Mouse (Mus musculus) frontal cortex, postnatal 10 days (tissue): ENCODE data around the gene Lrch4.

ENCODE experiments used
- DNase-seq, 2 experiments: peaks; one replicate each; pipeline ENCODE4 v3.0.0; 2022; ENCODE audit warnings: low spot score in 2 of 2, mixed read lengths in 1 of 2

Gene Lrch4

GRCm38 (mm10) chr5:137649669-137650571 is 21.0 kb downstream of the Lrch4 start:
- no peak for DNase-seq

GRCm38 (mm10) chr5:137652474-137652873 is 23.6 kb downstream of the Lrch4 start:
- DNase-seq, result no peak

GRCm38 (mm10) chr5:137653366-137653765 is 24.4 kb downstream of the Lrch4 start:
- DNase-seq, result no peak

- DNase-seq, result no peak
These were observed 25.8 kb downstream of the Lrch4 start for GRCm38 (mm10) chr5:137654746-137655145.

- DNase-seq, result peak; percentile 55 to 66
These were observed 28.1 kb downstream of the Lrch4 start for GRCm38 (mm10) chr5:137656977-137657376.

- DNase-seq, result no peak
These were observed 31.3 kb downstream of the Lrch4 start for GRCm38 (mm10) chr5:137660064-137660688.

- no peak for DNase-seq
These were observed 34.1 kb downstream of the Lrch4 start for GRCm38 (mm10) chr5:137663057-137663456.

GRCm38 (mm10) chr5:137668971-137669370 is 40.0 kb downstream of the Lrch4 start:
- no peak for DNase-seq

- DNase-seq, result no peak
These were observed 41.3 kb downstream of the Lrch4 start for GRCm38 (mm10) chr5:137670240-137670639.

- DNase-seq, result no peak
These were observed 42.7 kb downstream of the Lrch4 start for GRCm38 (mm10) chr5:137671443-137672240.

- no peak for DNase-seq
These were observed 43.4 kb downstream of the Lrch4 start for GRCm38 (mm10) chr5:137672361-137672760.

- DNase-seq, result no peak
These were observed 44.1 kb downstream of the Lrch4 start for GRCm38 (mm10) chr5:137673015-137673414.

GRCm38 (mm10) chr5:137674786-137675185 is 45.9 kb downstream of the Lrch4 start:
- no peak for DNase-seq

- DNase-seq, result no peak
These were observed 48.9 kb downstream of the Lrch4 start for GRCm38 (mm10) chr5:137677859-137678258.

- DNase-seq, result no peak
These were observed 49.8 kb downstream of the Lrch4 start for GRCm38 (mm10) chr5:137678736-137679135.

GRCm38 (mm10) chr5:137679726-137680125 is 50.8 kb downstream of the Lrch4 start:
- DNase-seq, result no peak

- DNase-seq, result no peak
These were observed 53.6 kb downstream of the Lrch4 start for GRCm38 (mm10) chr5:137682526-137682925.

- peak; percentile 31 to 32 for DNase-seq
These were observed 54.7 kb downstream of the Lrch4 start for GRCm38 (mm10) chr5:137683388-137684293.

GRCm38 (mm10) chr5:137684294-137685123 is 55.6 kb downstream of the Lrch4 start, which contains the start of gene Agfg2:
Agfg2 (minus strand) TSS chr5:137684726.
- peak; percentile 99 to 100 for DNase-seq

GRCm38 (mm10) chr5:137685653-137686052 is 56.7 kb downstream of the Lrch4 start:
- no peak for DNase-seq
